ENCODE assay signal across 8 mouse cellular contexts in the genomic region with DNA sequence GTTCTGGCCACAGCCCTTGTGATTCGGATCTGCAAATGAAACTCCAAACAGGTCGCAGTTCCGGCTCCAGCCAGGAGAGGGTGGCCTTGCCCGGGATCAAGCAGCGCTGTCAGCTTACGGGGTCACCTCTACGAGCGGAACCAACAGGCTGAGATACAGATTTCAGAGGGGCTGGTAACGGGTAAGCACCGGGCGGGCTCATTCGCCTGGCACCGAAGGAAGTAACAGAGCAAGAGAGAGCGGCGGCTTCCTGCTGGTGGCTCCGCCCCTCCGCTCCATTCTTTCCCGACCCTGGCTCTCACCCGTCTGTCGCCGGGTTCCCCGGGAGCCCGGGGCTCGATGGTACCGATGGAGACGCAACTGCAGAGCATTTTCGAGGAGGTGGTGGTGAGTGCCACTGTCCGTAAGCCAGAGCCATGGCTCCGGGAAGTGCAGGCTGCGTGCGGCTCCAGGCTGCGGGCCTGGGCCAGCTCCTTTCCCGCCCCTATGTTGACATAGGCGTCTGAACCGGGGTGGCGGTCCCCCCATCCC. TPM values are rescaled to one million over a fixed set of nuclear protein-coding genes. Genes with fewer than 3 reads are reported as not detected.
A peak's percentile ranks its signal among the peaks of the same experiment; 100 is the strongest.
DNase-seq lines count a peak whose midpoint lies in the region; ATAC-seq lines count a peak whose summit lies in the region.

Med23 (plus strand) TSS at position 227 of the 531 bp plus-strand sequence.

- ATAC-seq in heart, embryonic 13.5 days (ENCODE audit: extremely low read depth, insufficient number of reproducible peaks, low FRiP score, low TSS enrichment): peak; percentile 89
- ATAC-seq in liver, embryonic 12.5 days: peak; percentile 100
- ATAC-seq in stomach, embryonic 15.5 days (ENCODE audit: insufficient read depth, low FRiP score, low read depth): peak; percentile 100

- 0% methylated on average over 36 of the region's 36 CpGs for WGBS in heart, embryonic 13.5 days
- WGBS in liver, embryonic 12.5 days (ENCODE audit: insufficient replicate concordance): under 1% methylated on average over 36 of the region's 36 CpGs
- under 1% methylated on average over 36 of the region's 36 CpGs for WGBS in stomach, embryonic 15.5 days

- no peaks in the 10 kb centered on the region for H3K4me1 ChIP-seq in brown adipose tissue, adult 24 weeks (ENCODE audit: control insufficient read depth, insufficient read depth, insufficient read length, low read length)
- peaks cover 3% of the 10 kb centered on the region; the same call in 1 of the 2 replicates for H3K4me1 ChIP-seq in heart, embryonic 13.5 days
- peaks cover 3% of the 10 kb centered on the region; the same call in 1 of the 2 replicates for H3K4me1 ChIP-seq in liver, embryonic 12.5 days
- H3K4me1 ChIP-seq in stomach, embryonic 15.5 days: no peaks in the 10 kb centered on the region

- no peaks in the 10 kb centered on the region for H3K9me3 ChIP-seq in heart, embryonic 13.5 days
- no peaks in the 10 kb centered on the region for H3K9me3 ChIP-seq in liver, embryonic 12.5 days (replicated peaks)
- H3K9me3 ChIP-seq in stomach, embryonic 15.5 days: no peaks in the 10 kb centered on the region

- peak within 1 kb of the TSS; percentile 84 for H3K9ac ChIP-seq in heart, embryonic 13.5 days
- H3K9ac ChIP-seq in liver, embryonic 12.5 days: peak within 1 kb of the TSS; percentile 90
- peak within 1 kb of the TSS; percentile 75 for H3K9ac ChIP-seq in stomach, embryonic 15.5 days

- peaks cover 35% of the 10 kb centered on the region for H3K36me3 ChIP-seq in heart, embryonic 13.5 days
- peaks cover 35% of the 10 kb centered on the region for H3K36me3 ChIP-seq in liver, embryonic 12.5 days
- H3K36me3 ChIP-seq in stomach, embryonic 15.5 days: peaks cover 12% of the 10 kb centered on the region; the same call in 1 of the 2 replicates

- H3K4me3 ChIP-seq in brown adipose tissue, adult 24 weeks (ENCODE audit: insufficient read depth, low read depth, low read length): peak within 1 kb of the TSS; percentile 98
- H3K4me3 ChIP-seq in heart, embryonic 13.5 days: peak within 1 kb of the TSS; percentile 67
- peak within 1 kb of the TSS; percentile 96 for H3K4me3 ChIP-seq in liver, embryonic 12.5 days
- peak within 1 kb of the TSS; percentile 86 for H3K4me3 ChIP-seq in stomach, embryonic 15.5 days (replicated peaks)

- peak; percentile 97 for DNase-seq in CD4-positive, CD25-positive, alpha-beta regulatory T cell, adult 2 months (ENCODE audit: low read depth, low spot score)
- DNase-seq in fat pad, adult 2 months (ENCODE audit: extremely low read depth, low read depth, low spot score): peak; percentile 74
- DNase-seq in kidney, postnatal 10 days: peak; percentile 98
- DNase-seq in natural killer cell, adult 2 months (ENCODE audit: low spot score in 2 of 2): peak; percentile 96 to 98

- peak within 1 kb of the TSS; percentile 46; the same call in 1 of the 2 replicates for H3K27ac ChIP-seq in brown adipose tissue, adult 24 weeks (replicated peaks; ENCODE audit: low read depth, low read length)
- H3K27ac ChIP-seq in heart, embryonic 13.5 days (replicated peaks): 0 out of 2 replicates have a peak within 1 kb of the TSS, but pooled peaks have one; percentile 8
- peak within 1 kb of the TSS; percentile 54 for H3K27ac ChIP-seq in liver, embryonic 12.5 days
- no peak within 1 kb of the TSS for H3K27ac ChIP-seq in stomach, embryonic 15.5 days

- H3K4me2 ChIP-seq in heart, embryonic 13.5 days: peak within 1 kb of the TSS; percentile 70
- H3K4me2 ChIP-seq in liver, embryonic 12.5 days: peak within 1 kb of the TSS; percentile 76
- H3K4me2 ChIP-seq in stomach, embryonic 15.5 days: peak within 1 kb of the TSS; percentile 63

- no peaks in the 10 kb centered on the region for H3K27me3 ChIP-seq in heart, embryonic 13.5 days (replicated peaks)
- no peaks in the 10 kb centered on the region for H3K27me3 ChIP-seq in liver, embryonic 12.5 days (replicated peaks)
- no peaks in the 10 kb centered on the region for H3K27me3 ChIP-seq in stomach, embryonic 15.5 days (replicated peaks)

RNA-seq across cellular contexts. Expression of gene Med23, which starts in this region (rescaled TPM):
- polyA plus RNA-seq in brown adipose tissue, adult 24 weeks (2012; ENCODE audit: insufficient read depth, insufficient read length, missing spikeins): 8.2 and 10.4 TPM in 2 replicates
- polyA plus RNA-seq in heart, embryonic 13.5 days (2015; fragmentation: Nextera tagmentation; extraction: Ambion mirVana): 11.7 and 13.0 TPM in 2 replicates
- 11.3 and 11.6 TPM in 2 replicates for polyA plus RNA-seq in liver, embryonic 12.5 days (2016; fragmentation: Nextera tagmentation; extraction: Ambion mirVana)
- polyA plus RNA-seq in stomach, embryonic 15.5 days (2015; fragmentation: Nextera tagmentation; extraction: Ambion mirVana): 15.0 and 18.2 TPM in 2 replicates
